Mouse (Mus musculus) heart, postnatal 4 days (tissue): ENCODE measurements around the gene Fer. TPM values are rescaled to one million over a fixed set of nuclear protein-coding genes. Genes with fewer than 3 reads are reported as not detected.
A peak's percentile ranks its signal among the peaks of the same experiment; 100 is the strongest.

Experiments
- DNase-seq: peaks from one replicate; pipeline ENCODE4 v3.0.0; 2021
- total RNA-seq, 2 experiments: library from RNA; stranded (reverse); gene quantifications; 2 replicates each; pipeline ENCODE4 v1.2.3; 2021

Fer gene
- total RNA-seq, 2 experiments from 2014 or later = 25.1 to 27.2 TPM

DNA sequence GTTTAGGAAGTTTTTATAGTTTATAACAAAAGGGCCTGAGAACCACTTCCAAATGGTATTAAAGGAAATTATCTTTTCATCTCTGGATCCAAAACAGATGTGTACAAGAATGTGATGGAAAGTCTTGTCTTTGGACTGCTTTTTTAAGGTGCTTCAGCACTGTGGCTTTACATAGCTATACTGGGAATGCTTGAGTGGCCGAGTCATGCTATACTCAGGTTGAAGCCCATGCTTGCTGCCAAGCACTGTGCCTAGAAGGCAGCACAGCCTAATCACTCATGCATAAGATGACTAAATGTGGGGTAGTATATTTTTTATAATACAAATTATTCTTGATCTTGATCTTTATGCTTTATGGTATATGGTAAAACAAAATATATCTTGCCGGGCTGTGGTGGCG lies 225.0 kb downstream of the Fer start:
- DNase-seq = no peak

DNA sequence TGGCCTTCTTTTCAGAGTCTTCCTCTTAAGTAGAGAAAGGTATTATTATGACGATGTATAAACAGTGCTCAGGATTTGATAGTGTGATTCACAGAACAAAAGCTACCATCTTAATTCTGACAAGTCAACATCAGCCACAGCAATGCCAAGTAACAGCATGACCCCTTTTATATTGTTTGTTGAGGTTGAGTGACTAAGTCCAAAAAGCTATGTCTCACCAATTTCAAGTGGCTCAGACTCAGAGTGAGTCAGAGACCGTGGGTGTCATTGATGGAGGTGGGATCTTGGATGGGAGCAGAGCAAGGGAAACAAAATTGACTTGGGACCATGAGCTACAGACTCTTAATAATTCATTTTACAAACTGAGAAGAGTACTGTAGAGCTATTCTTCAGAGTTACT lies 230.9 kb downstream of the Fer start:
- DNase-seq = no peak

DNA sequence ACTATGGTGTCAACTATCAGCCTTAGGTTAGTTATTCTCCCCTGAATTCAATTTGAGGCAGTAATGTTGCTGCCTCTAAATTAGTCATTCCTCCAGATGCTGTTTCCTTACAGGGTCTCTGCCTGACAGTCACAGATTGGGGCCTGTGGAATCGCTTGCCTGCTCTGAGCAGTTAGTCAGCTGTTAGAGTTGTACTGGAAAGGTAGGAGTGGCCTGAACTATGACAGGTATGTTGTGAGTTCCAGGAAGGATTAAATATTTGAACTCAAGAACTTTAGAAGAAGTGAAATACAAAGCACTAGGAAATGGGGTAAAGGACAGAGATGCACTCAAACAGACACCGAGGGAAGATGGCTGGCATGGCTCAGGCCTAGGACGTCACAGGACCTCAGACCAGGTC lies 233.9 kb downstream of the Fer start:
- no peak for DNase-seq

DNA sequence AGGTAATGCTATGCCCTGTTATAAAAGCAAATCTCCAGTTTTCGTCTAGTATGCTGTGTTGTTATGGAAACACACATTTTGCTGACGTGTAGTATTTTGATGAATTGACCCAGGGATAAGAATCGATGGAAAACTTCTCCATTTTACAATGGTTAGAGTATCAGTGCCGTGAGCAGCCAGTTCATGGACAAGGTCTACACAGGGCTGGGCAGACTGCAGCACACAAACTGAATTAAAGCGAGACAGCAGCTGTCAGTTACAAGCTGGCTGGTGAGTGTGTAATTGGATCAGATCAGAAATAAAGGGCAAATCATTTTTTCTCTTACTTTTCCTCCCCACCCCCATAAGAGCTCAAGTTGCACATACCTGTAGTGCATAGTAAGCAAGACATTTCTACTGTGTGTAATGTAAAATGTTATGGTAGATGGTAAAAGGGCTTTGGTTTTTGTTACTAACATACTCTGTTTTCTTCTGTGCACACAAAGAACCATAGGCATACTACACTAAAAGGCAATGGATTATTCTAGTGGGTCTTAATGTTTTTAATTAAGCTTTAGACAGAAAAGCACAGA lies 235.0 kb downstream of the Fer start:
- no peak for DNase-seq

DNA sequence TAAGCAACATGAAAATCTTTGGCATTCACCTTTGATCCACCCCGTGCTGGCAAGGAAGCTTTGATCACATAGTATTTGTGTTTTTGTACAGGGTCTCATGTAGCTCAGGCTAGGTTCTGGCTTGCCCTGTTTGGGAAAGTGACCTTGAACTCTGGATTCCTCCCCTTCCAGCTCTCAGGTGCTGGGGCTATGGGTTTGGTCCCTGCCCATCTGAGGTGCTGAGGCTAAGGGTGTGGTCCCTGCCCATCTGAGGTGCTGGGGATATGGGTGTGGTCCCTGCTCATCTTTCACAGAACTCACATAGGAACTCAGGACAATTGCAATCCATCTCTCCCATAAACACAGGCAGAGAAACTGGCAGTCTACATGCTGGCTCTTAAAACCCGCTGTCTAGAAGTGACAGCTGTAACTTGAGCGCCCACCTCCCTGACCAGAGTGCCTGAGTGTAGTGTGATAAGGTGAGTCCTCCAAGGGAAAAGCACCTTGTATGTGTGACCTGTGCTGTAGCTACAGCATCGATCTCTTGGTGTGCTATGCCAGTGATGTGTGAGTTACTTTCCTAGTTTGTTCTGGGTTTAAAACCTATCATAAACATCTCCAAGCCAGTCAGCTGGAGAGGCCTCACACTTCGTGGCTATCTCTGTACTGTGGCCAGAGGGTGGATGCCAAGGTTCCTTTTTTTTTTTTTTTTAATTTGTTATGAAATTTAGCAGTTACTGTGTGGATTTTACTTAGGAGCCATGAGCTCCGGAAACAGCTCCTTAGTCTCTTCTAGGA lies 236.7 kb downstream of the Fer start:
- peak; percentile 23 for DNase-seq

DNA sequence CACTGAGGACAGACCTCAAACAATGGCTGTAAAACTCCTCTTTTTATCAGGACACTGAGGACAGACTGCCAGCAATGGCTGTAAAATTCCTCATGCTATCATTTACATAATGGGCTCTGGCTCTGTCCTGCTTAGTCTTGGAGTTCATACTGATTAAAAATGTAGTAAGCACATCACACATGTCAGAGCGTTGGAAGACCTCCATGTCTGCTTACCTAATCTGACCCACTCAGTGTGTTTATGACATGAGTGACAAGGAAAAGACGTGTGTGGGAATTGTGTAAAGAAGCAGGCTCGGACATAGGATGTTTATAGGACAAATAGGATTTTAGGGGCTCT lies 237.3 kb downstream of the Fer start:
- peak; percentile 51 for DNase-seq

DNA sequence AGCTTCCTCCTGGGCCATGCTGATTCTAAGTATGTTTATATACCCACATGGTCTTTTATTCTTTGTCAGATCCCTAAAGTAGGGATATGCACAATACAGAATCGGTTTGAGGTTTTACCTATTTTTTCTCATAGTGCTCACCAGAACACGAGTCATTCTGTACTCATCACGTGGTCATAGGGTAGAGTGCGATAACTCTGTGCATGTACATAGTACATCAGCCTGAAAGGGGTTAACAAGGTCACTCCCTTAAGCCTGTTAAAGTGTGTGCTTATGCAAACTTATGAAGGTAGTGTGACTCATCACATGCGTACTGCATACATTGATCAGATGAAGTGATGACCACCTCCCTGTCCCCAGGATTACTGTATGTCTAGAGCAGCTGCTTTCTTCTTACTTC lies 245.9 kb downstream of the Fer start:
- DNase-seq = no peak

DNA sequence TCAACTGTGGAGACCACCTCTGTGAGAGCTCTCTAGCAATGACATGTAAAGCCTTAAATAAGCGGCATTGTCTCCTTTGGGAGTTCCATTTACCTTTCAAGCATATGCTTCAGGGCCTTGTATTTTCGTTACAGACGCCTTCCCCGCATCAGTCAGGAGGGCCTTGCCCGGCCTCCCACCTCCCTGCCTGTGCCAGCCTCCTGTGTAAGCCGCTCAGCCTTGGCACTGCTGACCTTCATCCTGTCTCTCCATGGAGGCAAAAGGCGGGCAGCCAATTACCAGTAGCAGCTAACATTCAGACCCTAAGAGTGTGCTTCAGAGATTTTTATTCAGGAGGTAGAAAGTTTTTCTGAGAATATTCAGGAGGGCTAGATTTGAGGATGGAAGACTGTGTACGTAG lies 247.0 kb downstream of the Fer start:
- no peak for DNase-seq

DNA sequence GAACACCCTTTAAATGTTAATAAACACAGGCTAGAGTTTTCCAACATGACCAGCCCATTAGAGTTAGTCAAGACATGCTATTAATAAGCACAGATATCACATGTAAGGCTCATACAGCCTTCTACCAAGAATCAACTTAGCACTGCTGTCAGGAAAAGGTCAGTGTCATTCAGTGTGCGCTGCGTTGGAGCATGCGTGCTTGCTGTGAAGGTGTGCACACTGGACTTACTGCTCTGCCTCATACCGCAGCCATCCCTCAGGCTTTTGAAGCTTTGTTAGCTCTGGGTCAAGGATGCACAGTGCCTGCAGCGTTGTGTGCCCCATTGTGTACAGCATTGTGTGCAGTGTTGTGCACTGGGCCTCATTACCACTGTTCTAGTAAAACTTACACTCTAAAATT lies 250.8 kb downstream of the Fer start:
- DNase-seq = no peak

DNA sequence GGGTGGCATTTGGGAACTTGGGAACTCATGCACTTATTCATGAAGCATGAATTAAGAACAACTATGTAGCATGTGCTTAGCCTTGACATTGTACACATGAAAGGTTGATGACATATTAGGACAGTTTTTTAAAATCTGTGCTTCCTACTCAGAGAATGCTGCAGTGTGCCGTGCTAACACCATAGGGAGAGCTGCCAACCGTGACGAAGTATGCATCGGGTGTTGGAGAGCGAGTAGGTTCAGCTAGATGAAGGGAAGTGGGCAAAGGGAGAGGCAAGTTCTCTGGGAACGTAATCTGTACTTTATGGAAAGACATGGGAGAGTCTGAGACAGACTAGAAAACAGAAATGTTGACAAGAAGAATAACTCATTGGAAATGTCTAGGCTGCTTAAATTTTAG lies 253.9 kb downstream of the Fer start:
- no peak for DNase-seq

DNA sequence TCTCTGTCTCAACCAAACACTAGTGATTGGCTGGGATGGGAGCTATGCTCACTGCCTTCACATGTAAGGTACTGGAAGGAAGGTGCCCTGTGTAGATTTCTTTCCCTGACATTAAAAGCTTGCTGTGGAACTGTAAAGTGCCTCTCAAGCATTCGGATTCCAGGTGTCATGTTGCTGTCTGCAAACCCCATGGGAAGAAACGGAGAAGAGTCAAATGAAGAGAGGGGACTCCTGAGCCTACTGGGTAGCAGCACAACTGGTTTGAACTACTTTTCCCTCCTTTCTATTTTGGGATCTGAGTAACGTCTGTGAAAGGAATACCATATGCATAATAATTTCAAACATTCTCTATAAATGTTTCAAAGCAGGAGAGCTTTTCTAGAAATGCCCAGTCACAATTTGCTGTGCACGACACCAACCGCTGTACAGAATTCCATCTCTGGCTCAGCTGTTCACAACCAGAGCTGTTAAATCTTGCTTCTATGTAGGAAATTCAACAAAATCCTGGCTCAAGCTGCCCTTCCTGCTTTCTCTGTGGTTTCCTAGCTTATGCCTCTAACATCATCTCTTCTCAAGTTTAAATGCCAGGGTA lies 256.9 kb downstream of the Fer start:
- DNase-seq = no peak

DNA sequence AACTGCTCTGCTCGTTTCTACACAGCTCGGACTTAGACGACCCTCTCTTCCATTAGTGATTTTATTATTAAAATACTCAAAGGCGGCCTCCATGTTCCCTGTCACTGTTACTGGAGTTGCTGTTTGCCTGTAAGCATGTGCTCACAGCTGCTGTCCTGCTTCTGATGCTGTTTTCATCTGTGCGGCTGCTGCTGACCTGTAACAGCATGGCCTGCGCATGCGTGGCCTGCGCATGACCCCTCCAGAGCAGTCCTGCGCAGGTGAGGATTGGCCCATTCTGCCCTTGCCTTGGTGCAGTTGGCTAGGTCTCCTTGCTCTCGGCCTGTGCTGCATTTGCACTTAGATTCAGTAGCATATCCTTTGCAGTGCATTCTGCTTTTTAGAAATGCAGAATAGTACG lies 259.7 kb downstream of the Fer start:
- DNase-seq = no peak

DNA sequence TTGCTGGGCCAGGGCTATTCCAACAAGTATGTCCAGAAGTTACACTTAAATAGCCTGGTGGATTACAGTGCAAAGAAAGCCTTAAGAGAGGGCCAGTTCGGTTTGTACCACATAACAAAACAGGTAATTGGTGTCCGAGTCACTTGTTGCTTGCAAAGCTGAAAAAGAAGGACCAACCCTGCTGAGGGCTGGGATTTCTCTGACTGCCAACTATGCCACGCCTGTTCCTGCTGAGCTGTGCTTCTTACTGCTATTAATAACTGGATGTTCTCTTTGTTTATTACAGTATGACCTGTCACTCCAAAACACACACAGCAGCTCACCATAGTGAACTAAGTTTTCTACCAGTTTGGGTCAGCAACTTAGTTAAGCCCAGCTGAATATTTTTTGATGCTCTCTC lies 260.9 kb downstream of the Fer start:
- peak; percentile 34 for DNase-seq

DNA sequence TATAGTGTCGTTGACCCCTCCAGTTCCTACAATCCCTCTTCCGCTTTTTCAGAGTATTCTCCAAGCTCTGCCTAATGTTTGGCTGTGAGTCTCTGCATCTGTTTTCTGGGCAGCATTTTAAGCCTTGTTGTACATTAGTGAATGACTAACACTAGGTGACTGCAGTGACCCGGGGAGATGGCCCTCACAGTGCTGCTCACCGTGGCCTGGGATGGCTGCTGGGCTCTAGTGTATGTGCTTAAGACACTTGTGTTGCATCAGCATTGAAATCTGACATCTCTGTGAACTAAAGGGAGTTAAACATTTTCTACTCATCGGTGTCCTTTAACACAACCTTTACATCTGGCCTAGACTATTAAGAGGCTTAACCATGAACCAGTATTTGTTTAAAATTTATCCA lies 264.0 kb downstream of the Fer start:
- no peak for DNase-seq

DNA sequence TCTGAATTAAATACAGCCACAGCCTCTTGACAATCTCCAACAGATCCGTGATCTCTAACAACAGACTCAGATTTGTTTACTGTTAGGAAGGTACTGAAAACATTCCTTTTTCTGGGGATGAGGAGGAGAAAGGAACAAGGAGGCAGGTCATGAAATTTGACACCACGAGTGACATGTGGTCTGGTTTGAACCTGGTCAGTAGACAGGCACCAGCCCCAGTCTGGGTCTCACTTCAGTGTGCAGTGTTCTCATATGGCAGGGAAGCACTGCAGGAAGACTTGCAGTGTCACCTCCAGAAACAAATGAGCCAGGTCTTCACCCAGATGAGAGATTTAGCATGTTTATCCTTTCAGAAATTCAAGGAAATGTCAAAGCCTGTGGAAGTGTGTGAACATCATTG lies 266.9 kb downstream of the Fer start:
- no peak for DNase-seq

DNA sequence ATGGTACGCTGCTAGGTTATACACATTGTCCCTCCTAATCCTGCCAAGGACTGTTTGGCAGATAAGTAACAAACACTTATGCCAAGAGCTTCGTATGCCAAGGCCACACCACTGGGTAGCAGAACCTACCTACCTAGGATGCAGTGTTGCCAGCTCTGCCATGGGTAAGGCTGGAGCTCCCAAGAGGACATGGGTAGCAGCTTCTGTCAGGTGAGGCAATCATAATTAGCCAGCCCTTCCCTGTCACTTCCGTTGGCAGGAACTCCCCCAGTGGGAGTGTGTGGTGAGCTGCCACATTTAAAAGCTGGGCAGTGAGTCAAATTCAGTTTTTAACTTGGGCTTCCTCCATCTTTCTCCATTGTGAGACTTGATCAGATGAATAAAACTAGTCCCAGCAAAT lies 267.5 kb downstream of the Fer start:
- DNase-seq = peak; percentile 22

DNA sequence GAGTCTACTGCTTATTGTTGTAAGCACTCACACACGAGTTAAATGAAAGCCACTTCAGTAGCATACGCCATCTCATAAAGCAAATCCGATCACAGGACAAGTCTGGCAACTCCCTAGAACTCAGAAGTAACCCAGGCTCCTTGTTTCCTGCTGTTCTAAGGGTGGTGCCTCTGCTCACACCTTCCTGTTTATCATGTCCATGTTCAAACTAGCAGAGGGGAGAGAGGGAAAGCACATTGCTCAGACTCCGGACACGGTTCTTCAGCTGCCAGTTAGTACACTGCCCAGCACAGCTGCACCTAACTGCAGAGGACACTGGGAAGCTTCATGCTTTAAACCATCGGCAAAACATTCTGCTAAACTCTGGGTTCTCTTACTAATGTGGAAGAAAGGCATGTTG lies 269.3 kb downstream of the Fer start:
- no peak for DNase-seq

DNA sequence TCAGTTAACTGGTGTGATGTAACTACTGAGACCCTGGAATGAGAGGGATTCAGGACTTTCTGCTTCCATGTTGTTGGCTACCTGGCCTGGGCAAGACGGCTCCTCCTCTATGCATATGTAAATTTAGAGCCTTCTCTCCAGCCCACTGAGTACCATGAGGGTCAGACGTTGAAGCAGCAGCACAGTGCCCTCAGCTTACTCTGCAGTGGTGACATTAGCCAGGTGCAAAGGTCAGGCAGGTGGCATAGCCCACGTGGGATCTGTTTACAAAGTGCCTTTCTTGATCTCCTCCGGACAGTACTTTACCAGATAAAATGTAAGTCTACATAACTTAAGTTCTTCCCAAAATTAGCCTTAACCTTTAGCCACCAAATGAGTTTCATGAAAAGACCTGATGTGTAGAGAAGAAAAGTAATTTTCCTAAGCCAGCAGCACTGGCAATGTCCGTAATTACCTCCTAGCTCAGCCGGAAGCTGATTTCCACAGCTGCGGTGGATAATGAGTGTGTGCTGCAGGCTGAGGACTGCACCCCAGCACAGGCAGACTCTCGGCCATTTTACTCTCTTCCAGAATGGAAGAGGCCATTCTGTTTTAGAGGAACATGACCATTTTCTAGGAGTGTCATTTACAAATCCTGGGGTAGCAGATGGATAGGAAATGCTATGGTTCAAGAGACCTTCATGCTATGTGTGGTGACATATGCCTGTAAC lies 273.2 kb downstream of the Fer start:
- DNase-seq = no peak

DNA sequence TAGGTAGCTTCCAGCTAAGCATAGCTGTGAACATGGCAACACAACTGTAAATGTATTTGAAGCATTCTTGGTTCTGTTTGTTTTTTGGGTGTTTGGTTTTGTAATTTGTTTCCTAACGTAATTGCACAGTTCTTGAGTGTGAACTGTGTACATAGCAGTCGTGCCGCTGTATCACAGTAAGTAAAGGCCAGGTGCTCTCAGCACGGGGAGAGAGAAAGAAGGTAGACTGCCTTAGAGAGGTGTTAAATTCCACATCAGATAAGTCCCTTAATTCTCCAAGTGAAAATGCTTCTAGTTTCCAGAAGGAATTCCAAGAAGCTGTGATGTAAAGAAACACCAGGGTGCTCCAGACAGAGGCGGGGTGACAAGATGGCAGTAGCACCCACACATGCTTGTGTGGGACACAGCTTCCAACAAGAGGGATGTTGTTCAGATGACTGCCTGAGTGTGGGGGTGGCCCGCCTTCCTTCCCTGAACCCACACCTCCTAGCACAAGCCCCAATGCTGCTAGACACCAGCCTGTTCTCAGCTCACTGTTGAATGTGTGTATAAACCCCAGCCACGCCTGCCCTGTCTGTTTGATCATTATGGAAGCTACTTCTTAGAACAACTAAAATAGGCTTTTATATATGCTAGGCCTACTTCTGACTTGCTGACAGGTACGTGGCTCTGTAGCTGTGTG lies 275.3 kb downstream of the Fer start:
- DNase-seq = no peak

DNA sequence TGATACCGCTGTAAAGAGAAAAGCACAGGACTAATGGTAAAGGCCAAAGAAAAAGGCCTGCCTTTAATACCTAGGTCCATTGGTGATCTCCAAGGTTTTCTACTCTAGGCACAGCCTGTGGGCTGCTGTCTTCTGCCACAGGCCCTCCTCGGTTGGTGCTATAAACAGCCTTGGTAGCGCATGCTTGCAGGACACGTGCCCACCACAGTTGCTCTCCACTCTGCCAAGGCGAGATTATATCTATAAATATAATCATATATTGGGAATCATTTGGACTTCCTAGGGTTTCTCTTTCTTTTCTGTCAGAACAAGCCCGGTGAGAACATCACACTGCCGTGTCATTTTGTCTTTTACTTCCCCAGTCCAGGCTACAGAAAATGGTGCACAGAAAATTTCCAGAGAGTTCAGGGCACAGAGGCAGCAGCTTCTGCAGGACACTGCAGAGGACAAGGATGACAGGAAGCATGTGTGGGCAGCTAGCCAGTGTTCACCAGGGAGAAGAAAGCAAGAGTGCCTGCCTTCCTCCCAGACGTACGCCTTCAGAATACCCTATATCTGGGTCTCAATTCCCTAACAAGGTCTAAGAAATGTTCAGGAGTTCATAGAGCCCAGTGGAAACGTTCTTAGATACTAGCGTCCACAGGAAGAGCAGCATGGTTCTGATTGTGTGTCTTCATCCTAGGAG lies 276.5 kb downstream of the Fer start:
- DNase-seq = no peak

DNA sequence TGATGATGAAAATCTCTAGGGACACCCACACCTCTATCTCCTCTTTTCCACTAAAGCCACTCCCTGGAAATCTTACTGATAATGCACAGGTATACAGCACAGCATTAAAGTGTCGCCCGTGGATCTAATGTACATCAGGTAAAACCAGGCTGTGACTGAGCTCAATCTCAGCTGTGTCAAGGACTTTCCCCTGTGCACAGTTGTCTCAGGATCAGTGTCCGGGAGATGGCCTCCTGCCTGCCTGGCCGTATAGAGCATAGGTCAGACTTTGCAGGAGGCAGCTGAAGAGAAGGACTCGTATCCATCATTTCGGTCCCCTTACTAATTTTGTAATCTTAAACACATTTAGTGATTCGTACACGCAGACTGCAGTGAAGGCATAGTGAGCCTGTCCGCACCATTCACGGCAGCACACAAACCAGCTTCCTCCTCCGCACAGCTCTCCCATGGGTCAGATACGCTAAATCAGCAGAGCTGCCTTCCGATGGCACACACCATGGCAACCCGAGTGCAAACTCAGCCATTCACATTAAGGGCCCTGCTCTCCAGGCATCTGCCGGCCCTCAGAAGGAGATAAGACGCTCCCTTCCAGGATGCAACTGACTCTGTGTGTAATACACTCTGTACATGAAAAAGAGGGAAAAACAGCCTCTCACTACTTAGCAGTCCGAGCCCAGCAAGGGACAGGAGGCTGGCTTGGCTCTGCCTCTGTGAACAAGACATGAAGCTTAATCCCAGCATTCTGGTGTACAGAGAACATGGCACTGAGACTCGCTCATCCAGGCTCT lies 277.4 kb downstream of the Fer start:
- DNase-seq = no peak

DNA sequence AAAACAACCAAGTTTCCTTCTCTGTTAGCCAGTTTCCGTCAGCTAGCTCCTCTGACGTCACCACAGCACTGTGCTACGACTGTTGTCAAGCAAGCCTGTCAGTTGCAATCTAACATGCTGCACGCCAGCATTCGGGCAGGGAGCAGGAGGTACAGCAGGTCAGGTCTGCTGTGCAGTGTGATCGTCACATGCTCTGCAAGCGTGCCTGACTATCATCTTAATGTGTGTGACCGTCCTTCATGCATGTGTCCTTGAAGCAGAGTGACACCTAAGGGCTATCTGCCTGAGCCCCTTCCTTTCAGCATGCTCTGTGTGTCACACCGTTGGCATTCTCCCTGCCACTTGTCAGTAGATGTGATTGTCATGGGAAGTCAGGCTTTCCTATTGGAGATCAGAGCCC lies 279.0 kb downstream of the Fer start:
- DNase-seq = peak; percentile 59
